Mouse (Mus musculus): ENCODE measurements around the gene Ush2a. TPM values are rescaled to one million over a fixed set of nuclear protein-coding genes. Genes with fewer than 3 reads are reported as not detected.

The Ush2a gene
- total RNA-seq, 2 experiments from 2014 or later = 0.10 to 0.15 TPM

DNA sequence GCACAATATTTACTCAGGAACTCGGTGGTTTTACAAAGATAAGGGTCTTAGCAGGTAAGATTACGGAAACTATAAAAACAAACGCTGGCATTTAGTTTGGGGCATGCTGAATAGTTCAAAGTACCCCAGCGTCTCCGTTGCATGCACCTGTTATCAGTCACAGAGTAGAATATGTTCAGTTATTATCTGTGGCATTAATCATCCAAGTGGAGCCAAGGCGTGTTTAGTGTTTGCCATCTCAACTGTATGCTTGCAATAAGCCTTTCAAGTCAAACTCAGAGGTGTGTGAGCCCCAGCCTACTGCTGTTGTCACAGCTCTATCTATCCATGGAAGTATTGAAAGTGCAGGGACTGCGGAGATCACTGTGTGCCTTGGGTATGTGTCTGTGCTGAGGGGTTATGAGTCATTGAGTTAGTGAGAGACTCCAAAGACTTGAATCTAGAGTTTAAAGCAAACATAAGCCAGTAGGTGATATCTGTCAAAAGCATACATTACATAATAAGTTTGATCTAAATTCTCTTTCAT, 473.0 kb downstream of the Ush2a start:
- no peak for DNase-seq
- intact Hi-C loops (cut with DNase I) = no loop called here

DNA sequence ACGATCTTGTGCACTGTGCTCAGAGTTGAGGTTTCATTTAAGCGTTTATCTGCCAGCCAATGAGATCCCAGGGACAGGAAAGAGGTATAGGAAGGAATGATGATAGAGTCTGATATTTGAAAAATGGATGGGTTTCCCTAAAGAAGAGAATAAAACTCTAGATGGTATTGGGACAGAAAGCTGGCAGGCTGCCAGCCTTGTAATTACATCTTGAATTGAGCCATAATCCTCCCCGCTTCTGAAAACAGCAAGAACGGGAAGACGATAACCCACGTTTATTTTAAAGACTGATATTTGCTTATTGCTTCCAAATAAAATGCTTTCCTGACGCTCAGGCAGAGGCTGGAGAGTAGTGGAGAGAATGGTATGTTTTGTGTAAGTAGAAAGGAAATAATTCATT, 481.1 kb downstream of the Ush2a start:
- no peak for DNase-seq
- intact Hi-C loops (cut with DNase I) = no loop called here

DNA sequence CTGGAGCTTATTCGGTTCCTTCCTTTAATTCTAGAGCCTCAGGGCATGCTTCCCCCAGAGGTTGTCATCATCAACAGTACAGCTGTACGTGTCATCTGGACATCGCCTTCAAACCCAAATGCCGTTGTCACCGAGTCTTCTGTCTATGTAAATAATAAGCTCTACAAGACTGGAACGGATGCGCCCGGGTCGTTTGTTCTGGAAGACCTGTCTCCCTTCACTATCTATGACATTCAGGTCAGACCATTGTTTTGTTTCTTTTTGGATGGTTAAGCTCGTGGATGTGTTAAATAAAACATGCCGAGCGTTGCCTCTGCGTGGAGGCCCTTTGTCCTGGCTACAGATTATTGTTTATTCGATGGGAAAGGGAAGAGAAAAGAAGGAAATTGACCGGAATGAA, 493.2 kb downstream of the Ush2a start:
- DNase-seq = no peak
- intact Hi-C loops (cut with DNase I) = no loop called here

DNA sequence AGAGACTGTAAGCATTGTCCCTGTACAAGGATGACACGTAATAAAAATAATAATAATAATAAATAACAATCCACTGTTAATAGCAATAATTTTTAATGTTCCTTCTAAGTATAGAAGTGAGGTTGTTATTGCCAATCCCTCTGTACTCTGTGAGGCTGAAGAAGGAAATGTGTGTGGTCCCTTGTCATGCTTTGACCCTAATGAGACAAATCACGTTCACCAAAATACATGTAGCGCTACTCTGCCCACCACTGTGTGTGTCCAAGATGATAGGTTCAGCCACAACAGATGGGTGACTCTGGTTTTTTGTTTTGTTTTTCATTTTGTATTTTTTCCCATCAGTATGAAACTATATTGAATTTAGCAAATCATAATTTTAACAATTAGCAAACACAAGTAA, 498.7 kb downstream of the Ush2a start:
- intact Hi-C loops (cut with DNase I) = no loop called here
- DNase-seq = no peak

DNA sequence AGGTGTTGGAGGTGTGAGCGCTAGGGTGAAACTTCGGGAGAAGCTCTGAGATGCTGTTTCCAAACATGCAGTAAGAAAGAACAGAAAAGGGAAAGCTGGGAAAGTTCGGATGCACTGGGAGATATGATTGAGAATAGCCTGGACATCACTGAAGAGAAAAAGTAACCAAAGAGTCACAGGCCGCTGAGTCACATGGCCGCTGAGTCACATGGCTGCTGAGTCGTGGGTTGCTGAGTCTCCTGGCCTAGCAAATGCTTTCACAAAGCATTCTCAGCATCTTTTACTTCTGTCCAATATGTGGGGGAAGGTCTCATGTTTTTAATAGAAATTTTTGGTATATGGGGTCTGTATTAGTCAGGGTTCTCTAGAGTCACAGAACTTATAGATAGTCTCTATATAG, 500.6 kb downstream of the Ush2a start:
- intact Hi-C loops (cut with DNase I) = no loop called here
- DNase-seq = no peak

DNA sequence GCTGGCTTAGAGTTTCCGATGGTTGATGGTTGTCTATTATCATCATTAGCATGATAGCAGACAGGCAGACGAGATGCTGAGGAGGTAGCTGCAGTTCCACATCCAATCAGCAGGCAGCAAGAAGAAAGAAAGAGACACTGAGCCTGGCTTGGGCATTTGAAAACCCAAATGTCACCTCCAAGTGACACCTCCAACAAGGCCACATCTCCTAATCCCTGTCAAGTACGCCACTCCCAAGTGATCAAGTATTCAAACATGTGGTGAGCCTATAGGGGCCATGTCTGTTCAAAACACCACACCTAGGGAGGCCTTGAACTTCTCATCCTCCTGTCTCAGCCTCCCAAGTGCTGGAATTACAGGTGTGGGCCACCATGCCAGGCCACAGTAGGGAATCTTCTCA, 501.9 kb downstream of the Ush2a start:
- intact Hi-C loops (cut with DNase I) = no loop called here
- DNase-seq = no peak

DNA sequence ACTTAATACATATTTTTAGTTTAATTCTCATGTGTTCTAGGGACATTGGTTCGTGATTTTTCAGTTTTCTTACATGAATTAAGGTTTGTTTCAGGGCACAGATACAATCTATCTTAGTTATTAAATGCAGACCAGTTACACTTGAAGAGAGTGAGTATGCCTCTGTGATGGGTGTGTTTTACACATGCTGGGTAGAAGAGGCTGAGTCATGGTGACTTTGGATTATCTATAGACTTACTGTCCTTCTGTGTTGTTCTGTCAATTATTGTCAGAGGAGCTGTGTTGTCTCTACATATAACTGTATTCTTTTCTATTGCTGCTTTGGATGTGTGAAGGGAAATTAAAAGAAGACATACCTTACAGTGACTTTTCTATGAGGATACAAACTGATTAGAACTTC, 509.0 kb downstream of the Ush2a start:
- no peak for DNase-seq
- intact Hi-C loops (cut with DNase I) = no loop called here

DNA sequence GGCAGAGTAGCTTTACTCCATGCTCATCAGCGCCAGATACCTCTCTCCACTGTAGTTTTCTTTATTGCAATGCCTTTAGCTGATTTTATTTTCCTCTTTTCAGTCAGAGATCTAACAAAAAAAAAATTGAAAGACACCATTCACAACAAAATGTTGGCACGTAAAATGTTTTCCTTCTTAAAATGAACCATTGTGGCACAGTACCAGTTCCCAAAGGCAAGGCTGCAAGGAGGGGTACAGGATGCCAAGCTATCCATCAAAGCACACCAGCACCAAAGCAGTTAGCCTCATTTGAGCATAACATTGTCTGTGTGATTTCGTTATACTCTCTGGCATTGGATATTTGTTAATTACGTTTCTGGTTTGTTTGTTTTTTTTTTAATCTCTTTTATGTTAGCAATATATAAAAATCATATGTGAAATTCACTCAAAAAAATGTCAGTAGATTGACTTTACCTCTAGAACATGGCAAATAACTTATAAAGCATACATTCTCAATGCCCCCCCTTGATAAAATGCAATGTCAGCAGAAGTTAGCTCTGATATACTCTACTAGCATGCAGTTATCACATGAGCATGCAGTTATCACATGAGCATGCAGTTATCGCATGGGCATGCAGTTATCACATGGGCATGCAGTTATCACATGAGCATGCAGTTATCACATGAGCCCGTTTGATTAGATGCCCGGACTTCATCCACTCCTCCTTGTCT, 510.9 kb downstream of the Ush2a start:
- DNase-seq = no peak
- intact Hi-C loops (cut with DNase I) = no loop called here

DNA sequence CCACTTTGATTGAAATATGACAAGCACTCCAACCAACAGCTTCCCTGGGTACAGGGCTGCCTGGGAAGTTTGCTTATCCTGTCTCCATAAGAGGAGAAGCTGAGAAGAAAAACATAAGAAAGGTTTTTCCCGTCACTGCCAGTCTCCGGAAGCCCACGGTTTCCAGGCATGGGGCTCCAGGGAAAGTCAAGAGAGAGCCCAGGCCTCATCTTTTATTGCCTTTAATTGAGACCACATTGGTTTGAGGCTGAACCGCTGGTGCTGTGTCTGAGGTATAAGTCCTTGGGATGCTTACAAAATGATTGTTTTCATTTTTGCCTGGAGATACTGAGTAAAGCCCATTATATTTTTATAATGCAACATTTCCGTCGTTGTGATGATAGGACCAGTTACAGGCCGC, 511.8 kb downstream of the Ush2a start:
- no peak for DNase-seq
- intact Hi-C loops (cut with DNase I) = no loop called here

DNA sequence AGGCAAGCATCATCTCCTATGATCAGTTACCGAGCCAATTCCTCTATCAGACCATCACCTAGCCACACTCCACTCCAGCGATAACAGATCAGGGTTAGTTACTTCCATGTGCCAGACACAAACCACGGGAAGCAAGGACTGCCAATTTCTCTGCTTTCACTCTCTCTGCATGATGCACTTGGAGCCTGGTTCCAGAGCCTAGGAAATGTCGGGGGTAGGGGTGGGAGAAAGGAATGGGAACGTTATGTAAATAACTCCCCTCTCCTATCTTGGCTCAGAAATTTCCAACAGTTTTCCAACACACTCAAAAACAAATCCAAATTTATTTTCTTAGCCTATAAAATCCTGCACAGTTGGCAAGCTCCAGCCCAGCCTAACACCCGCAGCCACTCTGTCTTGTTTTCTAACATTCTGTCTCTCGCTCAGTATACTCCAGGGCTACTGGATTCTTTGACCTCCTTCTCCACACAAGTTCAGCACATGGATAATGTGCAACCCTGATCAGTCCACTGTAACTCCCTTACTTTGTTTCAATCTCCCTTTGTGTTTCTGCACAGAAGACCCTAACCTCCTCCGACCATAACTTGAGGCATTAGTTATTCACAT, 515.8 kb downstream of the Ush2a start:
- DNase-seq = no peak
- intact Hi-C loops (cut with DNase I) = no loop called here

DNA sequence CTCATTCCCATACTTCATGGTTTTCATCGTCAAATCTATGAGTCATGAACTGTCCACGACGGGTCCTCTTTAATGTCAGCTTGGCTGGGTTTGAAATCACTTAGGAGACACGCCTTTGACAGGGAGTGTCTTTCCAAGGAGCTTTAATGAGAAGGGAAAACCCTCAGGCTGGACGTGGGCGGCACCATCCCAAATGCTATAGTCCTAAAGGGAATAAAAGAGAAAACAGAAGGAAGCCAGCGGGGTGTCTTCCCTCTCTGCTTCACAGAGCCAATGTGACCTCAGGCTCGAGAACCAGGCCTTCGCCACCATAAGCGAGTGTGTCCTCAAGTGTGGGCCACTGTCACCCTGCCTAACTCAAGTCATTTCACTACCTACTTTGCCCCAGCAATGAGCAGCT, 523.2 kb downstream of the Ush2a start:
- intact Hi-C loops (cut with DNase I) = no loop called here
- DNase-seq = no peak

DNA sequence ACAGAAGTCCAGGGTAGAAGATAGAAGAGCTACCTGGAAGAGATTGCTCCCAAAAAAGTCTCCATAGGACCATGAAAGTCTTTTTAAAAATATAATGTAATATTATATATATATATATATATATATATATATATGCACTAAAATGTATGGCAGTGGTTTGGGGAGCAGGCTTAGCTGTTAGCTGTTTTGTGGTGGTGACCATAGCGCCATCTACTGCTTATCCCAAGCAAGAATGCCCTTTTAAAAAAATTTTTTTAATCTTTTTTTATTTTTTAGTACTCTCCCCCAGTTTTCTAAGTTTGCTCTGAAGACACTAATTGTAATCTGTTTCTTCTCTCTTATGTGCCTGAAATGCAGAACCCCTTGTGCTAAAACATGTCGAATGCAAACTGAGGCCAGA, 543.2 kb downstream of the Ush2a start:
- DNase-seq = peak in 1 of 2 experiments; percentile 9
- intact Hi-C loops (cut with DNase I) = no loop called here

DNA sequence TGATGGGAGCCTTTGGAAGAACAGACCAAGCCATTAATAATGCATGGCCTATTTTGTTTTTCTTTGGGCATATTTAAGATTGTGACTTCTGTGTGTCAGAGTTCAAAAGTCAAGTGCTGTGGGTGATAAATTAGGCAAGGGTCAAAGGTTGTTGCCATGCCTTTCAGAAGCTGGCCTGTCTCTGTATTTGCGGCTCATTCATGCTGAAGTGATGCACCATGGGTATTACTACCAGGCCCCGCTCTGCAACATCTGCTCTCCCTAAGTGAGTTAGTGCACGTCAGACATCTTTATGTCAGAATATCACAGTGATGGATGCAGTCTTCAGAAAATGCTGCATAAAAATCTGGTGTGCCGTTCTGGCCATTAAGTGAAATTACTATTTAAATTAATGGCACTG, 544.0 kb downstream of the Ush2a start:
- no peak for DNase-seq
- intact Hi-C loops (cut with DNase I) = no loop called here

DNA sequence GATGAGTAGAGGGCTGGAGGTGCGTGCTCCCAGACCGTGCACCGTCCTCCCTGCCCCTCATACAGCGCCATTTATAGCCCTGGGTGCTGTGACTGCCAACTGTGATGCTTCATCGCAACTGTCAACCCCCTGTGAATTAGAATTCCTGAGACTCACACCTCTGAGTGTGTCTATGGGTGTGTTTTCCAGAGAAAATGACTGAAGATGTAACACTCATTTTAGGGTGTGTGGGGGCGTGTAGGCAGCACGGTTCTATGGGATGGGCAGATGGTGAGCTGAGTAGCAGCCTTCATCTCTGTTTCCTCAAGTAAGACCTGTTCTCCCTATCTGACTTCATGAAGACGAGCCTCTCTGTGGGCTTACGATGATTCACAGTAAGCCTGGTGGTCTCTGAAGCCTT, 548.8 kb downstream of the Ush2a start:
- intact Hi-C loops (cut with DNase I) = no loop called here

DNA sequence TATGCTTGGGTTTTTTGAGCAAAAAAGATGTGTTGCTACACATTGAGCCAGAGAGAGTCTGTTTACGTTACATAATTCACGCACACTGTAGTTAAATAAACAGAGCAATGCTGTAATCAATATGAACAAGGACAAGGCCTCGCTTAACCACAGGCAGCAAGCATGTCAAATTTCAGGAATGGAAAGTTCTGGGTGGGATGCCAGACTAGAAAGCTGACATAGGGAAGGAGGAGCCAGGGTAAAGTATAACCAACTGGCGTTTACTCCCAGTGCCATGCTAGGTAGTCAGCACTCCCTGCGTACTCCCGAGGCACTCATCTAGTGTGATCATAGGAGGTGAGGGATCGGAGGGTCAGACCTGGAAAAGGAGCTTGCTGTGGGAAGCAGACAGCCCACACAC, 553.2 kb downstream of the Ush2a start:
- intact Hi-C loops (cut with DNase I) = no loop called here

More for the DNA sequence above, 548.8 kb downstream of the Ush2a start:
- DNase-seq = no peak

DNA sequence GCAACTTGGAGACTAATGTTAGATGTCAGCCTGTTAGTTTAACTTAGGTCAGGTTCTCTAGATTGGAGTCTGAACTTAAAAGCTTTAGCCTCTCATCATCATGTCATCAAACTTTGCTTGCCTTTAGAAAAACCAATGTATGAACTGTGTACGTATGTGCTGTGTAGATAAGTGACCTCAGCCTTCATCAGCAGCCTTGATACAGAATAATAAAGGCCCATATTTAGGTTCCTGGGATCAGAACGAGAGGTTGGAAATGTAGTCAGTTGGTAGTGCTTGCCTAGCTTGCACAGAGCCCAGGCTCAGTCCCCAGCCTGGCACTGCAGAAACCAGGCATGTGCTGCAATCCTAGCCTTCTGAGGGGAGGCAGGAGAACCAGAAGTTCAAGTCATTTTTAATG, 562.4 kb downstream of the Ush2a start:
- no peak for DNase-seq
- intact Hi-C loops (cut with DNase I) = no loop called here

More for the DNA sequence above, 553.2 kb downstream of the Ush2a start:
- DNase-seq = no peak

DNA sequence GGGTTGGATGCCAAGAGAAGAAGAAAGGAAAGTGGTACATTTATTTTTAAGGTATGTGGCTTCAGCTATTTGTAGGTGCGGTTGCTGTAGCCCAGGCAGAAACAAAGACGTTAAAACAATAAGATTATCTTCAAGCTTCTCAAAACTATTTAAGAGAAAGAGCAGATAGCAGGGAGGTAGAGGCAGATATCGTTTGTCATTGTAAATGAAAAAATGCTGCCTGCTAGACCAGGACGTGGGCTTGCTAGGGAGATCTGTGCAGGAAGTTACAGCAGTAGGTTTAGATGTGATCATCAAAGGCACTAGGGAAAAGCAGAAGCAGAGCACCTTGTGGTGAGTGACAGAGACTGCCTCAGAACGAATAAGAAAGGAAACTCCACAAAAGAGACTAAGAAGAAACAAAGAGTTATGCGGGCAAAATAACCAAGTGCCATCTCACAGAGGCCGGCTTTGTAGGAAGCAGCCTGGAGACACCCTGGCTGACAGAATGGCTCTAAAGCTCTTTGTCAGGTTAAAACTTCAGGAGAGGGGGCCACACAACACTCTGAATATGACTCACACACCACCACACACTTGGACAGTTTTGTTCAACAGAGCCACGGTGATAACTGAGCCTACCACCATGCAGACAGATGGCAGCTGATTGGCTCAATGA, 563.2 kb downstream of the Ush2a start:
- intact Hi-C loops (cut with DNase I) = no loop called here
- no peak for DNase-seq

DNA sequence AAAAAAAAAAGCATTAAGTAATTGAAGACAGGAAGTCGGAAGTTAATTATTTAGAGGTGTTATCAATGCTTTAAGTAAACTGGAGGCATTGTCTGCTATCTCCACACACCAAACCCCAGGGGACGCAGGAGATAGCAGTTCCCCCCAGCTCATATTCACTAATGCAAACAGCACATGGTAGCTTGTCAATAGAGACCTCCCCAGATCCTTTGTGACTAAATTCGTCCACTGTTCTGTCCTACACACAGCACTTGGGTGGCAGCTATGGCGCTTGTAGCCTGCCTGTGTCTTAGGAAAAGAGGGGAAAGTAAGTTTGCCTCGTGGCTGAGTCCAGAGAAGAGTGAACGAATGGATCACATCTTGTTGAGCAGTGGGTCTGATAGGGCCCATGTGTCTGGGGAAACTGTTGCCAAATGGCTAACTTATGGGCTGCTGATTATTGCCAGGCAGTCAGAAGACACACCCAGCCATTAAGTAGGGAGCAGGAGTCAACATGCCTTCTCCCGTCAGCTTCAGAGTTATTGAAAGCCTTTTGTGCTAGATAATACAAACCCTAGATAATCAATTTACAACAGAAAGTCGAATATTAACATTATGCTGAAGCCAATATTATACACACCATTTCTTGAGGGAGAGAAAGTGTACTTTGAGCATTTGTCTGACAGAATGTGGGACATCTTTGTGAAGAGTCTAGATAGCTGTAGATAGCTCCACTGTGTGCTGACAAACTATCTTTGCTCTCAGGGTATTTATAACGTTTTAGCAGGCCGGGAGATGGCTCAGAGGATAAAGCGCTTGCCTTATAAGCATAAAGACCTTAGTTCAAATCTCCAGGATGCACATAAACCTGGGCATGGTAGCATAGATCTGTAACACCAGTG, 568.9 kb downstream of the Ush2a start:
- intact Hi-C loops (cut with DNase I) = no loop called here

DNA sequence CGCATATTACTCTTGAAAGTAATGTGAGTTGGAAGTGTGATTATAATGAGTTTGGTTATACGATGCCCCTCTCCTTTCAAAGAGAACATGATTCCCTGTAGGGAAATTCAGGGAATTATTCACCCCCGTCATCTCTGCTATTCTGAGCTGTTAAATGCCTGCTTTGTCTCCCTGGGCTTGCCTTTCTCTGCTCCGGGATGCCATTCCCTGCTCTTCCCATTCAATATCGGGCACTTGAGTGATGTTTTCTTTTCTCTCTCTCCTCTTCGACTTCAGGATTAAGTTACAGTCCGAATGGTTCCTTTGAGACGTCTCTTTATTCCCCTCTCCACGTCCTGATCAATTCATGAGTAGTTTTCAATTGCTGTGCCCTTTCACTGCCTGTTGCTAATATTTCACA, 572.1 kb downstream of the Ush2a start:
- intact Hi-C loops (cut with DNase I) = no loop called here
- no peak for DNase-seq

More for the DNA sequence above, 568.9 kb downstream of the Ush2a start:
- DNase-seq = no peak

DNA sequence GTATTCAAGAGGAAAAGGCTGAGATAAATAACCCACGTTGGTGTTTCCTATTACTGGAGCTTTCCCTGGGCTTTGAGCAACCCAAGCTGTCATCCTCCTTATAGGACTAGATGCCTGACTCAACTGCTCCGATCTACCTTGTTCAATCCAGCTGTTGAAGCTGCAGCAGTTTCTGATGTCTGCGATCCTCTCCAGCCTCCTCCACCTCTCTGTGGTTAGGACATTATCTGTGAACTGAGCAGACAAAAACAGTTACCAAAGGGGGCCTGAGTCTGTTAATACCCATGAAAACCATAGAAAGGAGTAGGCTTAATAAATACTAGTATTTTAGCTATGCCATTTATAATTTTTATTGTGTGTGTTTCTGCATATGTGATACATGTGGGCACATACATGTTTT, 572.9 kb downstream of the Ush2a start:
- DNase-seq = no peak
- intact Hi-C loops (cut with DNase I) = no loop called here
